In the genomic region with DNA sequence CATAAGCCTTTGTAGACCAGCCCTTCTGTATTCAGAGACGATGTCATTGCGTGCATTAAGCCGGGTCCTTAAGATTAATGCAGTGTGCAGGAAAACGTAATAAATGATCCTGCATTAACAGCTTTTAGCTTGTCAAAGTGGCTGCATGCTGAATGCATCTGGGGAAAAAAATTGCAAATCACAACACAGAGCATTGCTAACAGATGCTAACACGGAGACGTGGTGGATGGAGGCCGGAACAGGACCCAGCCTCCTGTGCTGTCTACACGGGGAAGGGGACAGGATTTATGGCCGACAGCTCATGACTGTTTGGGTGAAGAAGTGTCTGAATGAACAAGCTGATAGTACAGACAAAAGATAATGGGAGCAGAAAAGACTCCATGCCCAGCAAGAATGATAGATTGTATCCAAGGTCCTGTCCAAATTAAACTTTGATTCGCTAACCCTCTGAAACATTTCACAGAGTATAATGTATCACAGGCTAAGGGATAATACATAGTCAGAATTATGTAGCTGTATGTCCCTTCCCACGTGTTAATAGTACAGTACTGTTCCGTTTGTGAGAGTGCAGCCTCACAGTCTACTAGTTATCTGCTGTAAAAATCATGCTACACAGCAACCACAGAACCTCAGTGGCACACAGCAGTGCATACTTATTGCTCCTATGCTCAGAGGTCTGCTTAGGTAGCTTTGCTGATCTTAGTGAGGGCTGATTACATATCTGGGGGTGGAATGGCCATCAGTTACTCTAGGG, we compare ENCODE assay signal across 17 mouse cellular contexts. TPM values are rescaled to one million over a fixed set of nuclear protein-coding genes. Genes with fewer than 3 reads are reported as not detected.
DNase-seq lines count a peak whose midpoint lies in the region; ATAC-seq and TF ChIP-seq lines count a peak whose summit lies in the region.
"Had no signal": no experiment of that assay in that cellular context is flagged by ENCODE, and none has a peak within 500 bp of the region (broad histone marks: within the 10 kb centered on the region; RNA-seq: fewer than 3 reads in every experiment).

No protein-coding gene starts in this region.

- no peaks in the 10 kb centered on the region for H3K27me3 ChIP-seq in kidney, postnatal 0 days (ENCODE audit: insufficient read depth, low read length)
- peaks cover 27% of the 10 kb centered on the region for H3K27me3 ChIP-seq in embryonic facial prominence, embryonic 13.5 days
- H3K27me3 ChIP-seq in hindbrain, embryonic 13.5 days, result no peaks in the 10 kb centered on the region
- H3K27me3 ChIP-seq in neural tube, embryonic 13.5 days, result no peaks in the 10 kb centered on the region
- H3K27me3 ChIP-seq: liver, embryonic 15.5 days; midbrain, embryonic 12.5 days had no signal

- H3K27ac ChIP-seq in kidney, postnatal 0 days, result no peak overlapping the region
- no peak overlapping the region for H3K27ac ChIP-seq in embryonic facial prominence, embryonic 13.5 days
- peak overlapping the region; percentile 71 for H3K27ac ChIP-seq in hindbrain, embryonic 13.5 days
- peak overlapping the region; percentile 77 for H3K27ac ChIP-seq in neural tube, embryonic 13.5 days (replicated peaks)
- H3K27ac ChIP-seq: liver, embryonic 15.5 days; midbrain, embryonic 12.5 days; stomach, postnatal 0 days had no signal

- no peaks in the 10 kb centered on the region for H3K9me3 ChIP-seq in kidney, postnatal 0 days (replicated peaks; ENCODE audit: low read length)
- H3K9me3 ChIP-seq in embryonic facial prominence, embryonic 13.5 days, result no peaks in the 10 kb centered on the region
- H3K9me3 ChIP-seq in hindbrain, embryonic 13.5 days, result no peaks in the 10 kb centered on the region
- H3K9me3 ChIP-seq in neural tube, embryonic 13.5 days, result no peaks in the 10 kb centered on the region
- H3K9me3 ChIP-seq: liver, embryonic 15.5 days; midbrain, embryonic 12.5 days had no signal

- DNase-seq in kidney, postnatal 0 days (ENCODE audit: low spot score), result peak; percentile 8
- no peak for DNase-seq in kidney, postnatal 4 days
- no peak for DNase-seq in frontal cortex, postnatal 14 days (ENCODE audit: low spot score in 2 of 2)
- no peak for DNase-seq in yolk sac, embryonic 10.5 days (ENCODE audit: low spot score)
- DNase-seq: adrenal gland, postnatal 14 days; cerebellum, postnatal 10 days; heart, postnatal 4 days had no signal

- no peak overlapping the region for H3K4me3 ChIP-seq in kidney, postnatal 0 days (replicated peaks; ENCODE audit: low read depth, low read length)
- no peak overlapping the region for H3K4me3 ChIP-seq in embryonic facial prominence, embryonic 13.5 days
- no peak overlapping the region for H3K4me3 ChIP-seq in hindbrain, embryonic 13.5 days
- no peak overlapping the region for H3K4me3 ChIP-seq in neural tube, embryonic 13.5 days
- H3K4me3 ChIP-seq: liver, embryonic 15.5 days; midbrain, embryonic 12.5 days had no signal

- H3K9ac ChIP-seq in kidney, postnatal 0 days (ENCODE audit: low read depth, low read length), result no peak overlapping the region
- no peak overlapping the region for H3K9ac ChIP-seq in embryonic facial prominence, embryonic 13.5 days
- H3K9ac ChIP-seq in hindbrain, embryonic 13.5 days, result no peak overlapping the region
- no peak overlapping the region for H3K9ac ChIP-seq in neural tube, embryonic 13.5 days
- H3K9ac ChIP-seq: liver, embryonic 15.5 days; midbrain, embryonic 12.5 days had no signal

- H3K4me2 ChIP-seq in kidney, postnatal 0 days (ENCODE audit: low read length), result no peak overlapping the region
- peak overlapping the region; percentile 24 for H3K4me2 ChIP-seq in embryonic facial prominence, embryonic 13.5 days
- H3K4me2 ChIP-seq in hindbrain, embryonic 13.5 days, result no peak overlapping the region
- no peak overlapping the region for H3K4me2 ChIP-seq in neural tube, embryonic 13.5 days
- H3K4me2 ChIP-seq: heart, embryonic 11.5 days; liver, embryonic 15.5 days; midbrain, embryonic 12.5 days had no signal

- 35% methylated on average over 12 of the region's 12 CpGs for WGBS in kidney, postnatal 0 days
- 40% methylated on average over 12 of the region's 12 CpGs for WGBS in embryonic facial prominence, embryonic 13.5 days
- WGBS in hindbrain, embryonic 13.5 days, result 47% methylated on average over 12 of the region's 12 CpGs
- WGBS in neural tube, embryonic 13.5 days, result 25% methylated on average over 12 of the region's 12 CpGs

- no peaks in the 10 kb centered on the region for H3K36me3 ChIP-seq in kidney, postnatal 0 days (ENCODE audit: insufficient read depth, low read length)
- H3K36me3 ChIP-seq in embryonic facial prominence, embryonic 13.5 days, result no peaks in the 10 kb centered on the region
- no peaks in the 10 kb centered on the region for H3K36me3 ChIP-seq in hindbrain, embryonic 13.5 days
- H3K36me3 ChIP-seq in neural tube, embryonic 13.5 days, result no peaks in the 10 kb centered on the region
- H3K36me3 ChIP-seq: liver, embryonic 15.5 days; midbrain, embryonic 12.5 days had no signal

- H3K4me1 ChIP-seq in kidney, postnatal 0 days (replicated peaks; ENCODE audit: insufficient read depth, low read length), result 0 out of 2 replicates have a peak, but pooled peaks cover 3% of the 10 kb centered on the region
- peaks cover 28% of the 10 kb centered on the region for H3K4me1 ChIP-seq in embryonic facial prominence, embryonic 13.5 days
- peaks cover 29% of the 10 kb centered on the region for H3K4me1 ChIP-seq in hindbrain, embryonic 13.5 days (replicated peaks)
- H3K4me1 ChIP-seq in neural tube, embryonic 13.5 days (replicated peaks), result peaks cover 41% of the 10 kb centered on the region
- H3K4me1 ChIP-seq: liver, embryonic 15.5 days had no signal

- no peak for ATAC-seq in kidney, postnatal 0 days (replicated peaks; ENCODE audit: low FRiP score, low read depth)
- ATAC-seq in embryonic facial prominence, embryonic 13.5 days (ENCODE audit: insufficient number of reproducible peaks, insufficient read depth, low FRiP score, low TSS enrichment, low read depth), result no peak
- peak; percentile 79 for ATAC-seq in hindbrain, embryonic 13.5 days (ENCODE audit: low FRiP score)
- ATAC-seq in neural tube, embryonic 13.5 days (ENCODE audit: low read depth), result peak; percentile 71
- ATAC-seq: CD4-positive, CD25-positive, alpha-beta regulatory T cell, adult 4 months had no signal

- no peak for TF ChIP-seq CTCF in kidney, postnatal 0 days (IDR thresholded peaks at IDR 0.05; ENCODE audit: low read depth)

RNA-seq across cellular contexts. Expression of a gene that starts 32.7 kb away (rescaled TPM):
- polyA plus RNA-seq in kidney, postnatal 0 days (2015; fragmentation: Nextera tagmentation; extraction: Ambion mirVana), result not detected in 2 replicates
- not detected in 2 replicates for polyA plus RNA-seq in embryonic facial prominence, embryonic 13.5 days (2015; fragmentation: Nextera tagmentation; extraction: Ambion mirVana)
- polyA plus RNA-seq in hindbrain, embryonic 13.5 days (2015; fragmentation: Nextera tagmentation; extraction: Ambion mirVana), result not detected in 2 replicates
- not detected in 2 replicates for polyA plus RNA-seq in neural tube, embryonic 13.5 days (2015; fragmentation: Nextera tagmentation; extraction: Ambion mirVana)
- polyA plus RNA-seq: CD4-positive, CD25-positive, alpha-beta regulatory T cell, adult 4 months; heart, embryonic 11.5 days; kidney, embryonic 14.5 days; liver, embryonic 15.5 days; midbrain, embryonic 12.5 days; spleen, adult 2 months; stomach, postnatal 0 days had no signal

Comparison
In these comparisons a context has a peak if more than half of its experiments do, and no peak if none do; other contexts are left out.
1. ATAC-seq: peak in hindbrain, embryonic 13.5 days (single experiment) and neural tube, embryonic 13.5 days (single experiment); none in kidney, postnatal 0 days (single experiment) and embryonic facial prominence, embryonic 13.5 days (single experiment).
2. H3K27ac ChIP-seq: peak in hindbrain, embryonic 13.5 days (single experiment) and neural tube, embryonic 13.5 days (single experiment); none in kidney, postnatal 0 days (single experiment) and embryonic facial prominence, embryonic 13.5 days (single experiment).